Mouse (Mus musculus): ENCODE results near the gene Wfdc6b. TPM values are rescaled to one million over a fixed set of nuclear protein-coding genes. Genes with fewer than 3 reads are reported as not detected.

Gene Wfdc6b
- polyA plus RNA-seq, 1 experiment: not detected

DNA sequence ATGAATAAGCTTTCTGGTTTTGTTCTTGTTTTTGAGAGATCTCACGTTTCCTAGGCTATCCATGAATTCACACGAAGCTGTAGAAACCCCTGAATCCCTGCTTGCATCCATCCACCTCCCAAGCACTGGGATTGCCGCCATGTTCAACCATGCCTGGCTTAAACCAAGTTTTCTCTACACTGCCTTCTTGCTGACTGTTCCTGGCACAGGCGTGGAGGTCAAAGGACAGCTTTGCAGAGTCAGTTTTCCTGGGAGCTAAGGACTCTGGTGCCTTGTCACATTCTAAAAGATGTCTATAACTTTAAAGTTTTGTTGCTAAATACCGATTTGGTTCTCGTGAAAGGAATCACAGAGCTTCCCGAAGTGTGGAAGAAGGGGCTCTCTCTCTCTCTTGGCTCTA is 51.5 kb downstream of the Wfdc6b start:
- DNase-seq (ENCODE audit: extremely low spot score in 1 of 2, low spot score in 1 of 2): no peak

Other genes with a start within 250 kb of the Wfdc6b start
- gene Slpi, start 224.4 kb upstream of the Wfdc6b start, polyA plus RNA-seq (2012; rRNA removed): 0.67 and 0.68 TPM in 2 replicates
- 1.7 and 1.8 TPM in 2 replicates for gene Rbpjl, start 210.4 kb upstream of the Wfdc6b start, polyA plus RNA-seq (2012; rRNA removed)
- 25.8 and 25.9 TPM in 2 replicates for gene Matn4, start 208.4 kb upstream of the Wfdc6b start, polyA plus RNA-seq (2012; rRNA removed)
- gene Sdc4, start 169.6 kb upstream of the Wfdc6b start, polyA plus RNA-seq (2012; rRNA removed): 45.0 and 46.5 TPM in 2 replicates
- 58.1 and 59.1 TPM in 2 replicates for gene Sys1, start 156.6 kb upstream of the Wfdc6b start, polyA plus RNA-seq (2012; rRNA removed)
- gene Gm20458, start 152.6 kb upstream of the Wfdc6b start, polyA plus RNA-seq (2012; rRNA removed): 9.3 and 10.0 TPM in 2 replicates
- gene Trp53tg5, start 139.8 kb upstream of the Wfdc6b start, polyA plus RNA-seq (2012; rRNA removed): not detected in 2 replicates
- gene Dbndd2, start 127.4 kb upstream of the Wfdc6b start, polyA plus RNA-seq (2012; rRNA removed): 182 and 219 TPM in 2 replicates
- 80.6 and 84.7 TPM in 2 replicates for gene Pigt, start 116.0 kb upstream of the Wfdc6b start, polyA plus RNA-seq (2012; rRNA removed)
- 0.76 and 1.2 TPM in 2 replicates for gene Wfdc2, start 51.1 kb upstream of the Wfdc6b start, polyA plus RNA-seq (2012; rRNA removed)
- gene Spint3, start 40.1 kb upstream of the Wfdc6b start, polyA plus RNA-seq (2012; rRNA removed): not detected in 2 replicates
- 0.12 TPM in 1 of 2 replicates, not detected in the other for gene Wfdc6a, start 28.1 kb upstream of the Wfdc6b start, polyA plus RNA-seq (2012; rRNA removed)
- gene Eppin, start 19.9 kb upstream of the Wfdc6b start, polyA plus RNA-seq (2012; rRNA removed): not detected in 2 replicates
- gene Wfdc8, start 104 bp downstream of the Wfdc6b start, polyA plus RNA-seq (2012; rRNA removed): not detected in 2 replicates
- not detected in 2 replicates for gene Wfdc16, start 25.3 kb downstream of the Wfdc6b start, polyA plus RNA-seq (2012; rRNA removed)
- not detected in 2 replicates for gene Wfdc10, start 42.5 kb downstream of the Wfdc6b start, polyA plus RNA-seq (2012; rRNA removed)
- not detected in 2 replicates for gene Wfdc9, start 43.1 kb downstream of the Wfdc6b start, polyA plus RNA-seq (2012; rRNA removed)
- not detected in 2 replicates for gene Wfdc11, start 60.6 kb downstream of the Wfdc6b start, polyA plus RNA-seq (2012; rRNA removed)
- not detected in 2 replicates for gene Wfdc13, start 71.6 kb downstream of the Wfdc6b start, polyA plus RNA-seq (2012; rRNA removed)
- not detected in 2 replicates for gene Spint4, start 85.0 kb downstream of the Wfdc6b start, polyA plus RNA-seq (2012; rRNA removed)
- gene Spint5, start 101.8 kb downstream of the Wfdc6b start, polyA plus RNA-seq (2012; rRNA removed): not detected in 2 replicates
- 2.4 and 3.3 TPM in 2 replicates for gene Wfdc3, start 132.4 kb downstream of the Wfdc6b start, polyA plus RNA-seq (2012; rRNA removed)
- 44.3 and 46.4 TPM in 2 replicates for gene Dnttip1, start 132.5 kb downstream of the Wfdc6b start, polyA plus RNA-seq (2012; rRNA removed)
- 2.0 and 2.8 TPM in 2 replicates for gene Ube2c, start 156.4 kb downstream of the Wfdc6b start, polyA plus RNA-seq (2012; rRNA removed)
- gene Tnnc2, start 166.4 kb downstream of the Wfdc6b start, polyA plus RNA-seq (2012; rRNA removed): 0.96 and 3.9 TPM in 2 replicates
- 59.9 and 60.9 TPM in 2 replicates for gene Snx21, start 172.3 kb downstream of the Wfdc6b start, polyA plus RNA-seq (2012; rRNA removed)
- gene Acot8, start 191.4 kb downstream of the Wfdc6b start, polyA plus RNA-seq (2012; rRNA removed): 29.4 and 35.0 TPM in 2 replicates
- 7.7 and 7.9 TPM in 2 replicates for gene Zswim3, start 191.6 kb downstream of the Wfdc6b start, polyA plus RNA-seq (2012; rRNA removed)
- 18.5 and 19.3 TPM in 2 replicates for gene Zswim1, start 209.2 kb downstream of the Wfdc6b start, polyA plus RNA-seq (2012; rRNA removed)
- 0.69 TPM in 1 of 2 replicates, not detected in the other for gene Spata25, start 215.0 kb downstream of the Wfdc6b start, polyA plus RNA-seq (2012; rRNA removed)
- 177 and 194 TPM in 2 replicates for gene Ctsa, start 219.4 kb downstream of the Wfdc6b start, polyA plus RNA-seq (2012; rRNA removed)
- 6.6 and 6.9 TPM in 2 replicates for gene Neurl2, start 219.9 kb downstream of the Wfdc6b start, polyA plus RNA-seq (2012; rRNA removed)
- gene Pltp, start 244.2 kb downstream of the Wfdc6b start, polyA plus RNA-seq (2012; rRNA removed): 154 and 170 TPM in 2 replicates

All from frontal cortex, adult 2 months (tissue).